Comparison of ENCODE assay signal across 10 mouse cellular contexts in the genomic region with DNA sequence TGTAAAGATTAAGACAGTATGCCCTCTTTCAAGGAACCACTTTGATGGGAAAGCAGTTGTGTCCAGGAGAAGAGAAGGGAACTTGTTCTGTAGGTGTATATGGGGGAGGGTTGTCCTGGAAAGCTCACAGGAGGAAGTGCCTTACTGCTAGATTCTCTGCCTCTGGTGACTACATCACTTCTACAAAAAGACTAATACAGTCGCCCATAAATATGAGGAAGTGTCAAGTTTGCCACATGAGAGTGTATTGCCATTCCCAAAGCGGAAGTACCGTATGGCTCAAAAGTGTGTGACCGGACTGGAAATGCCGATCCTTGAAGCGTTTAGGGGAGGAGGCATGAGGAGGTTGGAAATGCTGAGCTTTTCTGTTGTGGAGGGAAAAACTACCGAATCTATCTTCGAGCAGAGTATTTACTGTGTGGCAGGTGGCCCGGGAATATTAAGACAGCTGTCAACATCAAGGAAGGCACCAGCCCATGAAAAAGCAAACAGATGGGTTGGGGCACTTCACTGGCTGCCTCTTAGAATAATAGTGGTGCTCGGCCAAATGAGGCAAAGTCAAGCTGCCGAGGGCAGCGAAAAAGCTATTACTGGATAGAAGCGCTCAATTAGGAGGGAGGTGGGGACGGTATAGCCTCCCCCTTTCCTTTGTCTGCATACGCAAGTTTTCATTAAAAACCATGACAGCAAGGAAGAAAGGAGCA. TPM values are rescaled to one million over a fixed set of nuclear protein-coding genes. Genes with fewer than 3 reads are reported as not detected.
DNase-seq lines count a peak whose midpoint lies in the region; ATAC-seq and TF ChIP-seq lines count a peak whose summit lies in the region.
"Had no signal": no experiment of that assay in that cellular context is flagged by ENCODE, and none has a peak within 500 bp of the region (broad histone marks: within the 10 kb centered on the region; RNA-seq: fewer than 3 reads in every experiment).

No protein-coding gene starts in this region.

- H3K9ac ChIP-seq in forebrain, embryonic 11.5 days (ENCODE audit: low read length), result no peak overlapping the region
- H3K9ac ChIP-seq in hindbrain, embryonic 12.5 days, result no peak overlapping the region
- no peak overlapping the region for H3K9ac ChIP-seq in midbrain, postnatal 0 days (replicated peaks; ENCODE audit: low read length, poor library complexity, severe bottlenecking)
- no peak overlapping the region for H3K9ac ChIP-seq in heart, embryonic 12.5 days

- H3K4me3 ChIP-seq in forebrain, embryonic 11.5 days (ENCODE audit: low read depth, low read length), result no peak overlapping the region
- H3K4me3 ChIP-seq in forebrain, embryonic 10.5 days, result no peak overlapping the region
- H3K4me3 ChIP-seq in bone marrow, adult 2 months (replicated peaks; ENCODE audit: control insufficient read depth, low read depth, low read length), result peak overlapping the region; percentile 21
- H3K4me3 ChIP-seq in hindbrain, embryonic 12.5 days, result peak overlapping the region; percentile 13; the same call in 1 of the 2 replicates
- H3K4me3 ChIP-seq in midbrain, postnatal 0 days (ENCODE audit: low read depth, low read length), result peak overlapping the region; percentile 30
- no peak overlapping the region for H3K4me3 ChIP-seq in heart, embryonic 12.5 days

- ATAC-seq in forebrain, embryonic 11.5 days (replicated peaks; ENCODE audit: low FRiP score), result peak; percentile 64
- ATAC-seq in hindbrain, embryonic 12.5 days (ENCODE audit: low FRiP score), result peak; percentile 90
- peak; percentile 56 for ATAC-seq in midbrain, postnatal 0 days (ENCODE audit: low FRiP score)
- no peak for ATAC-seq in heart, embryonic 12.5 days (ENCODE audit: insufficient number of reproducible peaks, low FRiP score)

- no peak for DNase-seq in forebrain, embryonic 11.5 days (ENCODE audit: low spot score)
- DNase-seq in forebrain, embryonic 10.5 days (ENCODE audit: extremely low spot score, low spot score), result no peak
- peak; percentile 82 for DNase-seq in midbrain, postnatal 0 days (ENCODE audit: low spot score)
- DNase-seq in gastrocnemius, postnatal 4 days (ENCODE audit: low spot score in 2 of 2), result no peak
- no peak for DNase-seq in heart, adult 18-20 months
- DNase-seq: heart, postnatal 10 days; thymus, postnatal 14 days had no signal

- H3K27me3 ChIP-seq in forebrain, embryonic 11.5 days (ENCODE audit: control insufficient read depth, insufficient read depth, low read length), result 0 out of 2 replicates have a peak, but pooled peaks cover 2% of the 10 kb centered on the region
- H3K27me3 ChIP-seq in forebrain, embryonic 10.5 days (ENCODE audit: poor library complexity, severe bottlenecking), result peaks cover 30% of the 10 kb centered on the region
- H3K27me3 ChIP-seq in hindbrain, embryonic 12.5 days, result no peaks in the 10 kb centered on the region
- no peaks in the 10 kb centered on the region for H3K27me3 ChIP-seq in midbrain, postnatal 0 days (ENCODE audit: insufficient read depth, low read length)
- H3K27me3 ChIP-seq in heart, embryonic 12.5 days (replicated peaks), result no peaks in the 10 kb centered on the region

- no peak overlapping the region for H3K27ac ChIP-seq in forebrain, embryonic 11.5 days (ENCODE audit: low read depth, low read length)
- H3K27ac ChIP-seq in forebrain, embryonic 10.5 days, result no peak overlapping the region
- H3K27ac ChIP-seq in bone marrow, adult 2 months (ENCODE audit: control insufficient read depth, insufficient read depth, low read depth, low read length, poor library complexity), result peak overlapping the region; percentile 45
- H3K27ac ChIP-seq in hindbrain, embryonic 12.5 days, result peak overlapping the region; percentile 48; the same call in 1 of the 2 replicates
- H3K27ac ChIP-seq in midbrain, postnatal 0 days (ENCODE audit: low read depth, low read length), result no peak overlapping the region
- H3K27ac ChIP-seq in heart, embryonic 12.5 days (ENCODE audit: poor library complexity, severe bottlenecking), result no peak overlapping the region

- H3K4me1 ChIP-seq in forebrain, embryonic 11.5 days (replicated peaks; ENCODE audit: control insufficient read depth, insufficient read depth, low read length), result 0 out of 2 replicates have a peak, but pooled peaks cover 2% of the 10 kb centered on the region
- peaks cover 20% of the 10 kb centered on the region for H3K4me1 ChIP-seq in forebrain, embryonic 10.5 days
- H3K4me1 ChIP-seq in bone marrow, adult 2 months (ENCODE audit: control insufficient read depth, insufficient read depth, low read length), result peaks cover 1% of the 10 kb centered on the region
- peaks cover 18% of the 10 kb centered on the region for H3K4me1 ChIP-seq in hindbrain, embryonic 12.5 days
- no peaks in the 10 kb centered on the region for H3K4me1 ChIP-seq in midbrain, postnatal 0 days (ENCODE audit: insufficient read depth, low read length)
- no peaks in the 10 kb centered on the region for H3K4me1 ChIP-seq in heart, embryonic 12.5 days (replicated peaks)

- peak overlapping the region; percentile 2; the same call in 1 of the 2 replicates for H3K4me2 ChIP-seq in forebrain, embryonic 11.5 days (ENCODE audit: low read depth, low read length, severe bottlenecking)
- H3K4me2 ChIP-seq in hindbrain, embryonic 12.5 days (replicated peaks), result peak overlapping the region; percentile 44
- H3K4me2 ChIP-seq in midbrain, postnatal 0 days (ENCODE audit: low read depth, low read length, poor library complexity, severe bottlenecking), result peak overlapping the region; percentile 64
- H3K4me2 ChIP-seq in heart, embryonic 12.5 days, result no peak overlapping the region

- 54% methylated on average over 15 of the region's 15 CpGs for WGBS in forebrain, embryonic 11.5 days
- 70% methylated on average over 15 of the region's 15 CpGs for WGBS in forebrain, embryonic 10.5 days
- WGBS in bone marrow, adult 2 months, result 23% methylated on average over 15 of the region's 15 CpGs
- WGBS in hindbrain, embryonic 12.5 days, result 30% methylated on average over 15 of the region's 15 CpGs
- WGBS in midbrain, postnatal 0 days, result 31% methylated on average over 15 of the region's 15 CpGs
- WGBS in heart, embryonic 12.5 days, result 75% methylated on average over 15 of the region's 15 CpGs

- H3K36me3 ChIP-seq in forebrain, embryonic 11.5 days (ENCODE audit: control insufficient read depth, insufficient read depth, low read length), result no peaks in the 10 kb centered on the region
- H3K36me3 ChIP-seq in forebrain, embryonic 10.5 days (replicated peaks), result peaks cover 2% of the 10 kb centered on the region; the same call in 1 of the 2 replicates
- H3K36me3 ChIP-seq in hindbrain, embryonic 12.5 days, result no peaks in the 10 kb centered on the region
- H3K36me3 ChIP-seq in midbrain, postnatal 0 days (ENCODE audit: insufficient read depth, low read length), result no peaks in the 10 kb centered on the region
- no peaks in the 10 kb centered on the region for H3K36me3 ChIP-seq in heart, embryonic 12.5 days

- H3K9me3 ChIP-seq in forebrain, embryonic 11.5 days (ENCODE audit: control insufficient read depth, low read length), result no peaks in the 10 kb centered on the region
- no peaks in the 10 kb centered on the region for H3K9me3 ChIP-seq in forebrain, embryonic 10.5 days
- H3K9me3 ChIP-seq in hindbrain, embryonic 12.5 days (replicated peaks), result no peaks in the 10 kb centered on the region
- H3K9me3 ChIP-seq in midbrain, postnatal 0 days (ENCODE audit: low read length), result no peaks in the 10 kb centered on the region
- H3K9me3 ChIP-seq in heart, embryonic 12.5 days (replicated peaks), result no peaks in the 10 kb centered on the region

- TF ChIP-seq CTCF in bone marrow, adult 2 months (IDR thresholded peaks at IDR 0.05; ENCODE audit: control insufficient read depth, insufficient read depth, low read length), result no peak
- TF ChIP-seq CTCF in midbrain, postnatal 0 days (IDR thresholded peaks at IDR 0.05), result no peak

- no peak for TF ChIP-seq POLR2A in bone marrow, adult 2 months (IDR thresholded peaks at IDR 0.05; ENCODE audit: borderline replicate concordance, control insufficient read depth, low read depth, low read length)

RNA-seq across cellular contexts. Expression of a gene that starts 3.5 kb away (rescaled TPM):
- 6.0 and 6.5 TPM in 2 replicates for polyA plus RNA-seq in forebrain, embryonic 11.5 days (2014; fragmentation: Nextera tagmentation; extraction: Ambion mirVana)
- 5.0 and 5.1 TPM in 2 replicates for polyA plus RNA-seq in forebrain, embryonic 10.5 days (2016; fragmentation: Nextera tagmentation; extraction: Ambion mirVana)
- polyA plus RNA-seq in bone marrow, adult 2 months (2011; ENCODE audit: insufficient read depth, insufficient read length, low replicate concordance, missing spikeins), result 2.4 and 6.1 TPM in 2 replicates
- polyA plus RNA-seq in hindbrain, embryonic 12.5 days (2016; fragmentation: Nextera tagmentation; extraction: Ambion mirVana), result 5.9 and 6.3 TPM in 2 replicates
- total RNA-seq in midbrain, postnatal 0 days (2014; rRNA removed), result 3.3 and 4.0 TPM in 2 replicates
- polyA plus RNA-seq in midbrain, postnatal 0 days (2015; fragmentation: Nextera tagmentation; extraction: Ambion mirVana), result 0.69 and 1.1 TPM in 2 replicates
- 10 to 100 TPM; 35.7 to 36.8 TPM for total RNA-seq in gastrocnemius, postnatal 4 days (2021)
- 10 to 100 TPM; 71.9 to 73.5 TPM for total RNA-seq in heart, adult 18-20 months (2021)
- 18.9 and 22.3 TPM in 2 replicates for polyA plus RNA-seq in heart, embryonic 12.5 days (2016; fragmentation: Nextera tagmentation; extraction: Ambion mirVana)

RNA-seq across cellular contexts. Expression of a gene that starts 35.0 kb away (rescaled TPM):
- polyA plus RNA-seq in forebrain, embryonic 11.5 days (2014; fragmentation: Nextera tagmentation; extraction: Ambion mirVana), result 54.4 and 55.6 TPM in 2 replicates
- 57.6 and 58.6 TPM in 2 replicates for polyA plus RNA-seq in forebrain, embryonic 10.5 days (2016; fragmentation: Nextera tagmentation; extraction: Ambion mirVana)
- 3.4 and 4.1 TPM in 2 replicates for polyA plus RNA-seq in bone marrow, adult 2 months (2011; ENCODE audit: insufficient read depth, insufficient read length, low replicate concordance, missing spikeins)
- 42.8 and 51.1 TPM in 2 replicates for polyA plus RNA-seq in hindbrain, embryonic 12.5 days (2016; fragmentation: Nextera tagmentation; extraction: Ambion mirVana)
- 29.2 and 30.7 TPM in 2 replicates for total RNA-seq in midbrain, postnatal 0 days (2014; rRNA removed)
- 62.0 and 63.1 TPM in 2 replicates for polyA plus RNA-seq in midbrain, postnatal 0 days (2015; fragmentation: Nextera tagmentation; extraction: Ambion mirVana)
- total RNA-seq in gastrocnemius, postnatal 4 days (2021), result 1 to 10 TPM; 6.3 to 7.0 TPM
- 1 to 10 TPM; 3.0 to 4.0 TPM for total RNA-seq in heart, adult 18-20 months (2021)
- polyA plus RNA-seq in heart, embryonic 12.5 days (2016; fragmentation: Nextera tagmentation; extraction: Ambion mirVana), result 20.7 and 22.6 TPM in 2 replicates

Comparison
In these comparisons a context has a peak if more than half of its experiments do, and no peak if none do; other contexts are left out.
1. H3K27ac ChIP-seq: peak in bone marrow, adult 2 months (single experiment) and hindbrain, embryonic 12.5 days (single experiment); none in forebrain, embryonic 11.5 days (single experiment), forebrain, embryonic 10.5 days (single experiment), midbrain, postnatal 0 days (single experiment) and heart, embryonic 12.5 days (single experiment).
2. H3K4me3 ChIP-seq: peak in bone marrow, adult 2 months (single experiment), hindbrain, embryonic 12.5 days (single experiment) and midbrain, postnatal 0 days (single experiment); none in forebrain, embryonic 11.5 days (single experiment), forebrain, embryonic 10.5 days (single experiment) and heart, embryonic 12.5 days (single experiment).